8 mouse cellular contexts compared by ENCODE assay signal in genomic region chr1:52854029-52854428, GRCm38 (mm10). TPM values are rescaled to one million over a fixed set of nuclear protein-coding genes. Genes with fewer than 3 reads are reported as not detected.
DNase-seq lines count a peak whose midpoint lies in the region; ATAC-seq and TF ChIP-seq lines count a peak whose summit lies in the region.
"Not testable (repeated sequence)": the region's sequence is repeated elsewhere in the genome, so short reads cannot be mapped to it uniquely, and the experiment has no call there.

No protein-coding gene starts in this region.

- WGBS in embryonic facial prominence, embryonic 14.5 days, result 71% methylated on average over 1 of the region's 1 CpGs
- WGBS in neural tube, embryonic 12.5 days, result 85% methylated on average over 1 of the region's 1 CpGs

- not testable (repeated sequence) for H3K36me3 ChIP-seq in ES-E14 (ENCODE audit: control insufficient read depth, insufficient read depth, low read length, poor library complexity, severe bottlenecking); embryonic facial prominence, embryonic 14.5 days (ENCODE audit: control insufficient read depth, insufficient read depth, low read length); neural tube, embryonic 12.5 days

- H3K27ac ChIP-seq in ES-E14 (ENCODE audit: insufficient read depth, low read depth, low read length, poor library complexity, severe bottlenecking); embryonic facial prominence, embryonic 14.5 days (replicated peaks; ENCODE audit: low read depth, low read length); neural tube, embryonic 12.5 days: not testable (repeated sequence)

- not testable (repeated sequence) for H3K4me1 ChIP-seq in ES-E14 (ENCODE audit: control insufficient read depth in 2 of 2, insufficient read depth in 2 of 2, low read length in 2 of 2, poor library complexity in 1 of 2); embryonic facial prominence, embryonic 14.5 days (ENCODE audit: control insufficient read depth, insufficient read depth, low read length); neural tube, embryonic 12.5 days

- not testable (repeated sequence) for H3K4me2 ChIP-seq in embryonic facial prominence, embryonic 14.5 days (ENCODE audit: low read depth, low read length); neural tube, embryonic 12.5 days (replicated peaks)

- not testable (repeated sequence) for ATAC-seq in embryonic facial prominence, embryonic 14.5 days (ENCODE audit: low read depth)
- ATAC-seq in neural tube, embryonic 12.5 days (ENCODE audit: low FRiP score, low read depth), result peak; percentile 58; the same call in 1 of the 2 replicates

- DNase-seq in ES-E14 (ENCODE audit: low read depth, low spot score), result not testable (repeated sequence)
- DNase-seq in c-Kit-positive CD71-negative TER-119-negative erythroid progenitor cells, embryonic 14.5 days (ENCODE audit: low read depth), result peak; percentile 48
- peak; percentile 50 for DNase-seq in embryonic facial prominence, embryonic 14.5 days (ENCODE audit: low spot score)
- peak; percentile 27 for DNase-seq in heart, postnatal 4 days
- peak; percentile 41 for DNase-seq in kidney, postnatal 14 days
- DNase-seq in lung, postnatal 10 days, result peak; percentile 58
- DNase-seq in thymus, postnatal 25 days, result peak; percentile 28

- not testable (repeated sequence) for H3K9ac ChIP-seq in ES-E14 (ENCODE audit: insufficient read depth, low read depth, low read length, poor library complexity, severe bottlenecking); embryonic facial prominence, embryonic 14.5 days (ENCODE audit: low read depth, low read length); neural tube, embryonic 12.5 days

- in situ Hi-C loops in ES-E14 (cut with MboI; ENCODE audit: low sequenced_read_pairs in 2 of 2, unreplicated experiment in 2 of 2), result not testable (repeated sequence)

- H3K27me3 ChIP-seq in embryonic facial prominence, embryonic 14.5 days (replicated peaks; ENCODE audit: control insufficient read depth, insufficient read depth, low read length); neural tube, embryonic 12.5 days (replicated peaks): not testable (repeated sequence)

- not testable (repeated sequence) for H3K9me3 ChIP-seq in ES-E14 (ENCODE audit: control insufficient read depth, insufficient read depth, low read depth, low read length); embryonic facial prominence, embryonic 14.5 days (ENCODE audit: control insufficient read depth, low read length); neural tube, embryonic 12.5 days

- not testable (repeated sequence) for H3K4me3 ChIP-seq in ES-E14 (ENCODE audit: insufficient read depth in 1 of 2, low read depth in 1 of 2, low read length in 2 of 2, poor library complexity in 1 of 2, severe bottlenecking in 1 of 2); embryonic facial prominence, embryonic 14.5 days (ENCODE audit: low read depth, low read length); neural tube, embryonic 12.5 days

TF ChIP-seq in ES-E14, 5 proteins besides CTCF, POLR2A, EP300 and RAD21:
- peak; percentile 72; the same call in 1 of the 2 replicates for TF ChIP-seq ZC3H11A (IDR thresholded peaks at IDR 0.05; ENCODE audit: borderline replicate concordance, low read depth, low read length)

RNA-seq across cellular contexts. Expression of gene Hibch, which starts 9.3 kb away (rescaled TPM):
- 11.4 and 12.9 TPM in 2 replicates for total RNA-seq in ES-E14 (2012; rRNA removed)
- polyA plus RNA-seq in embryonic facial prominence, embryonic 14.5 days (2014; fragmentation: Nextera tagmentation; extraction: Ambion mirVana), result 25.0 and 25.9 TPM in 2 replicates
- 10 to 100 TPM; 45.3 to 47.2 TPM for total RNA-seq in heart, postnatal 4 days (2021)
- 30.5 and 33.1 TPM in 2 replicates for polyA plus RNA-seq in neural tube, embryonic 12.5 days (2016; fragmentation: Nextera tagmentation; extraction: Ambion mirVana)

RNA-seq across cellular contexts. Expression of gene Inpp1, which starts 36.5 kb away (rescaled TPM):
- total RNA-seq in ES-E14 (2012; rRNA removed), result 4.7 and 5.1 TPM in 2 replicates
- 15.3 and 16.3 TPM in 2 replicates for polyA plus RNA-seq in embryonic facial prominence, embryonic 14.5 days (2014; fragmentation: Nextera tagmentation; extraction: Ambion mirVana)
- 10 to 100 TPM; 20.5 to 22.3 TPM for total RNA-seq in heart, postnatal 4 days (2021)
- 20.4 and 21.2 TPM in 2 replicates for polyA plus RNA-seq in neural tube, embryonic 12.5 days (2016; fragmentation: Nextera tagmentation; extraction: Ambion mirVana)
